Comparison of ENCODE assay signal across 18 mouse cellular contexts in the genomic region with DNA sequence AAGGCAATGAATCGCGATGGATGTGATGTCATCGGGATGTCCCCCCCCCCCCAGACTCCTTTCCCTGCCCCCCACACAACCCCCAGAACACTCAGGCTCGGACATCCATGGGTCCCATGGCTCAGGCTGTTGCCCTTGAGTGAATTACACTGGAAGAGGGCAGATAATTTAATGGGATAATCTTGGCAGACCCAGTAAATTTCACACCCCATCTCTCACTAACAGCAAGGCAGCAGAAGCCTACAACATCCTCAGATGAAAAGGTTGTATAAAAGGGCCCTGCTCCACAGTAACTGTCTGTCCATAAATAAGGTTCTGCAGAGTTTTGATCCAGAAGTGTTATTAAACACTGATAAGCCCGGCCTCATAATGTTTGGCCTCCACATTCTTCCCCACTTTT. TPM values are rescaled to one million over a fixed set of nuclear protein-coding genes. Genes with fewer than 3 reads are reported as not detected.
A peak's percentile ranks its signal among the peaks of the same experiment; 100 is the strongest.
DNase-seq lines count a peak whose midpoint lies in the region; ATAC-seq and TF ChIP-seq lines count a peak whose summit lies in the region.
"Had no signal": no experiment of that assay in that cellular context is flagged by ENCODE, and none has a peak within 500 bp of the region (broad histone marks: within the 10 kb centered on the region; RNA-seq: fewer than 3 reads in every experiment).

No protein-coding gene starts in this region.

- intact Hi-C loops in heart, postnatal 10 days (cut with DNase I): no loop called here

- H3K4me3 ChIP-seq in heart, postnatal 0 days (ENCODE audit: low read depth, low read length): no peak overlapping the region
- H3K4me3 ChIP-seq in lung, embryonic 15.5 days: no peak overlapping the region
- no peak overlapping the region for H3K4me3 ChIP-seq in limb, embryonic 11.5 days (ENCODE audit: low read depth, low read length)
- no peak overlapping the region for H3K4me3 ChIP-seq in midbrain, embryonic 13.5 days (replicated peaks)
- H3K4me3 ChIP-seq: erythroblast, embryonic 14.5 days; forebrain, embryonic 15.5 days; heart, embryonic 12.5 days; hindbrain, embryonic 13.5 days; intestine, embryonic 15.5 days; limb, embryonic 13.5 days; liver, embryonic 15.5 days had no signal

- H3K4me1 ChIP-seq in heart, postnatal 0 days (ENCODE audit: control insufficient read depth, insufficient read depth): peaks cover 56% of the 10 kb centered on the region
- peaks cover 77% of the 10 kb centered on the region for H3K4me1 ChIP-seq in lung, embryonic 15.5 days
- H3K4me1 ChIP-seq in limb, embryonic 11.5 days (ENCODE audit: control insufficient read depth, insufficient read depth, low read length): peaks cover 17% of the 10 kb centered on the region
- peaks cover 9% of the 10 kb centered on the region; the same call in 1 of the 2 replicates for H3K4me1 ChIP-seq in midbrain, embryonic 13.5 days (replicated peaks)
- H3K4me1 ChIP-seq: liver, embryonic 15.5 days had no signal

- 52% methylated on average over 4 of the region's 5 CpGs for WGBS in heart, postnatal 0 days
- WGBS in lung, embryonic 15.5 days: 21% methylated on average over 5 of the region's 5 CpGs
- WGBS in limb, embryonic 11.5 days: 55% methylated on average over 5 of the region's 5 CpGs
- 68% methylated on average over 5 of the region's 5 CpGs for WGBS in midbrain, embryonic 13.5 days

- TF ChIP-seq EP300 in heart, postnatal 0 days (IDR thresholded peaks at IDR 0.05; ENCODE audit: low read depth): no peak

- H3K9ac ChIP-seq in heart, postnatal 0 days (replicated peaks; ENCODE audit: low read depth, low read length): no peak overlapping the region
- H3K9ac ChIP-seq in lung, embryonic 15.5 days: no peak overlapping the region
- no peak overlapping the region for H3K9ac ChIP-seq in limb, embryonic 11.5 days (ENCODE audit: low read length)
- no peak overlapping the region for H3K9ac ChIP-seq in midbrain, embryonic 13.5 days (replicated peaks)
- H3K9ac ChIP-seq: forebrain, embryonic 15.5 days; hindbrain, embryonic 13.5 days; limb, embryonic 13.5 days; liver, embryonic 15.5 days had no signal

- no peak overlapping the region for H3K4me2 ChIP-seq in heart, postnatal 0 days (ENCODE audit: low read depth, low read length)
- H3K4me2 ChIP-seq in lung, embryonic 15.5 days: no peak overlapping the region
- no peak overlapping the region for H3K4me2 ChIP-seq in limb, embryonic 11.5 days (ENCODE audit: low read depth, severe bottlenecking)
- no peak overlapping the region for H3K4me2 ChIP-seq in midbrain, embryonic 13.5 days (replicated peaks)
- H3K4me2 ChIP-seq: forebrain, embryonic 15.5 days; heart, embryonic 12.5 days; hindbrain, embryonic 13.5 days; liver, embryonic 15.5 days had no signal

- no peak for TF ChIP-seq CTCF in heart, postnatal 0 days (IDR thresholded peaks at IDR 0.05; ENCODE audit: low read depth)

- DNase-seq in heart, postnatal 0 days (ENCODE audit: low spot score): no peak
- no peak for DNase-seq in heart, postnatal 10 days
- DNase-seq in lung, postnatal 14 days: no peak
- DNase-seq in limb, embryonic 11.5 days (ENCODE audit: low spot score): peak; percentile 11
- no peak for DNase-seq in gastrocnemius, postnatal 4 days (ENCODE audit: low spot score in 2 of 2)
- DNase-seq: adrenal gland, adult 2 months; cerebellum, postnatal 10 days; thymus, postnatal 36 days had no signal

- no peak for ATAC-seq in heart, postnatal 0 days (ENCODE audit: insufficient read depth, low read depth)
- peak; percentile 92 for ATAC-seq in lung, embryonic 15.5 days (ENCODE audit: borderline replicate concordance, extremely low read depth, low FRiP score, low TSS enrichment)
- ATAC-seq in limb, embryonic 11.5 days (ENCODE audit: insufficient number of reproducible peaks, low FRiP score, low TSS enrichment, low read depth): no peak
- ATAC-seq in midbrain, embryonic 13.5 days: no peak
- ATAC-seq: forebrain, embryonic 15.5 days; intestine, embryonic 15.5 days had no signal

- H3K9me3 ChIP-seq in heart, postnatal 0 days (replicated peaks; ENCODE audit: control insufficient read depth, low read length): no peaks in the 10 kb centered on the region
- no peaks in the 10 kb centered on the region for H3K9me3 ChIP-seq in lung, embryonic 15.5 days
- H3K9me3 ChIP-seq in limb, embryonic 11.5 days (ENCODE audit: control insufficient read depth, low read length): no peaks in the 10 kb centered on the region
- no peaks in the 10 kb centered on the region for H3K9me3 ChIP-seq in midbrain, embryonic 13.5 days
- H3K9me3 ChIP-seq: heart, embryonic 12.5 days; hindbrain, embryonic 13.5 days; intestine, embryonic 15.5 days; limb, embryonic 13.5 days; liver, embryonic 15.5 days had no signal

- no peaks in the 10 kb centered on the region for H3K36me3 ChIP-seq in heart, postnatal 0 days (replicated peaks; ENCODE audit: control insufficient read depth, insufficient read depth, low read length)
- H3K36me3 ChIP-seq in lung, embryonic 15.5 days: no peaks in the 10 kb centered on the region
- no peaks in the 10 kb centered on the region for H3K36me3 ChIP-seq in limb, embryonic 11.5 days (ENCODE audit: control insufficient read depth, insufficient read depth, low read length)
- no peaks in the 10 kb centered on the region for H3K36me3 ChIP-seq in midbrain, embryonic 13.5 days
- H3K36me3 ChIP-seq: forebrain, embryonic 15.5 days; heart, embryonic 12.5 days; hindbrain, embryonic 13.5 days; intestine, embryonic 15.5 days; limb, embryonic 13.5 days; liver, embryonic 15.5 days had no signal

- H3K27ac ChIP-seq in heart, postnatal 0 days (ENCODE audit: low read depth): 0 out of 2 replicates have a peak overlapping the region, but pooled peaks have one; percentile 54
- peak overlapping the region; percentile 89 for H3K27ac ChIP-seq in lung, embryonic 15.5 days
- no peak overlapping the region for H3K27ac ChIP-seq in limb, embryonic 11.5 days (replicated peaks; ENCODE audit: low read depth, low read length)
- no peak overlapping the region for H3K27ac ChIP-seq in midbrain, embryonic 13.5 days
- H3K27ac ChIP-seq: forebrain, embryonic 15.5 days; hindbrain, embryonic 13.5 days; liver, embryonic 15.5 days had no signal

- no peaks in the 10 kb centered on the region for H3K27me3 ChIP-seq in heart, postnatal 0 days (ENCODE audit: control insufficient read depth, insufficient read depth, low read length)
- H3K27me3 ChIP-seq in lung, embryonic 15.5 days: no peaks in the 10 kb centered on the region
- H3K27me3 ChIP-seq in limb, embryonic 11.5 days (ENCODE audit: control insufficient read depth, insufficient read depth, low read length): no peaks in the 10 kb centered on the region; the same call in 1 of the 2 replicates
- peaks cover 18% of the 10 kb centered on the region for H3K27me3 ChIP-seq in midbrain, embryonic 13.5 days
- H3K27me3 ChIP-seq: intestine, embryonic 15.5 days had no signal

RNA-seq across cellular contexts. Expression of a gene that starts 6.3 kb away (rescaled TPM):
- 17.5 and 31.3 TPM in 2 replicates for total RNA-seq in heart, postnatal 0 days (2014; rRNA removed; ENCODE audit: low replicate concordance)
- polyA plus RNA-seq in heart, postnatal 0 days (2015; fragmentation: Nextera tagmentation; extraction: Ambion mirVana): 8.6 and 10.3 TPM in 2 replicates
- 10 to 100 TPM; 23.5 to 24.0 TPM for total RNA-seq in heart, postnatal 10 days (2021)
- 15.8 and 16.7 TPM in 2 replicates for polyA plus RNA-seq in lung, embryonic 15.5 days (2015; fragmentation: Nextera tagmentation; extraction: Ambion mirVana)
- polyA plus RNA-seq in limb, embryonic 11.5 days (2014; fragmentation: Nextera tagmentation; extraction: Ambion mirVana): 12.6 and 12.8 TPM in 2 replicates
- total RNA-seq in gastrocnemius, postnatal 4 days (2021): 10 to 100 TPM in 1 of 2 experiments, 1 to 10 TPM in 1; 9.6 to 10.7 TPM
- 0.99 and 1.1 TPM in 2 replicates for polyA plus RNA-seq in midbrain, embryonic 13.5 days (2015; fragmentation: Nextera tagmentation; extraction: Ambion mirVana)
- total RNA-seq: megakaryocyte-erythroid progenitor cell, adult 5-6 weeks had no signal
- polyA plus RNA-seq: erythroblast, embryonic 14.5 days had no signal

Comparison
In these comparisons a context has a peak if more than half of its experiments do, and no peak if none do; other contexts are left out.
1. H3K27ac ChIP-seq: peak in heart, postnatal 0 days (single experiment) and lung, embryonic 15.5 days (single experiment); none in limb, embryonic 11.5 days (single experiment) and midbrain, embryonic 13.5 days (single experiment).